Mouse (Mus musculus) right cerebral cortex, postnatal 10 days (tissue): ENCODE measurements around the gene Tcp11x2.

Experiments used
- DNase-seq, 2 experiments: peaks; one replicate each; pipeline ENCODE4 v3.0.0; 2021; ENCODE audit warnings: low spot score in 2 of 2

Tcp11x2 gene

DNA sequence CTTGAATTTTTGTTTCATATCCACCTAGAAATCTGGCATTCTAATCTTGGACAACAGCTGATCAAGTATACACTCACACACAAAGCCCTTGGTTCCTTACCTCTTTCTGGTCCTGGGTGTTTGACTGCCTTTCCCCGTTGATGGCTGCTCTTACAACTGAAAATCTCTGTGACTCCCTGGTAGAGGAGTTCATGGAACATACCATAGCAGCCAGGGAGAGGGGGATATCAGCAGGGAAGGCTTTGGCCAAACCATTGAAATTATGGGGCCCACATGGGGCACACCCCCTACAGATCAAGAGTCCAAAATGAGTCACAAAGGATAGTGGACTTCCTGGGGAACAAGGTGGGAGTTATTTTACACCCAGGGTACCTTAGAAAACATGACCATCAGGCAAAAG is at the start of gene Tcp11x2:
Tcp11x2 (minus strand) TSS at position 158 of the 400 bp plus-strand sequence.
- no peak for DNase-seq

DNA sequence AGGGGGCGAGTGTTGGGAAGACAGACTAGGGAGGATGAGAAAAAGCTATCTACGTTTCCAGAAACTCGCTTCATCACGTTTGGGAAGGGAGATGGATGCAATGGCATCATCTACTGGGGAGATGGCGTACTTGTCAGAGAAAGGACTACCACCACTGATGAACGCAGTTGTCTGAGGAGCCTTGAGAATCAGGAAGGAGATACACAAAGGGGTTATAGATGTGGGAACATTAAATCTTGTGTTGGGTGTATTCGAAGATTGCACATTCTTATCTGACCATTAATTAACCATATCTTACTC is 49.4 kb upstream of the Tcp11x2 start:
- no peak for DNase-seq

DNA sequence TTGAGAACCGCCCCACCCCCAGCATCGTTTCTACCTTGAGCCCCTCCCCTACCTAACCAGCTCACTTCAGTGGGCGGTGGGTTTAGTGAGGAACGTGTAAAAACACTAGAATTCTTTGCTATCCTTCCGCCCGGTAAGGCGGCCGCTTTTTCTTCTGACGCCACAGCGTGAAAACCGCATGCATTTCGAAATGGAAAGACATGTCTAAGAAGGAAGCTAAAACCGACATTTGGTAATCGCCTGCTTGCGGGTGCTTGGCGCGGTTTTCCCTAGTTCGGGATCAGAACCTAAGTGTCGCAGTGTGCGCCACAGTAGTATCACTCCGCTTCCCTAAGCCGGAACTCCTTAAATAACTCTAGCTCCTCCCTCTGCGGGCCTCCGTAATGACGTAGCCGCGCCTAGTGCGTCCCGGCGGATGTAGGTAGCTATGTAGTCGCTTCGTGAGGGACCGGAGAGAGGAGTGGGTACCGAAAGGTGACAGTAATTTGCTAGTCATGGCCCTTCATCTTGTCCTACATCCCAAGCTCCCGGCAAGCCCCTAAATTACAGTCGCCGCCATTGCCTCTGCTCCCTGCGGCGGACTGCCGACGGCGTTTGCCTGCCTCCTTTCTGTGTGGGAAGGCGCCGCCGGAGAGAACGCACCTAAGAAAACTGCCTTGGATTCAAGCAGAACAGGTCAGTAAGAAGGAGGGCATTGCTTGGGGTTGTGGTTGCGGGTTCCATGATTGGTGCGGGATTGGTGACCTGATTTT is 48.9 kb upstream of the Tcp11x2 start, which contains the start of the genes Armcx5 and Gprasp1:
Armcx5 (plus strand) TSS at position 430 of the 752 bp plus-strand sequence.
Gprasp1 (plus strand) TSS at position 430 of the 752 bp plus-strand sequence.
- DNase-seq, result peak; percentile 90 to 92

DNA sequence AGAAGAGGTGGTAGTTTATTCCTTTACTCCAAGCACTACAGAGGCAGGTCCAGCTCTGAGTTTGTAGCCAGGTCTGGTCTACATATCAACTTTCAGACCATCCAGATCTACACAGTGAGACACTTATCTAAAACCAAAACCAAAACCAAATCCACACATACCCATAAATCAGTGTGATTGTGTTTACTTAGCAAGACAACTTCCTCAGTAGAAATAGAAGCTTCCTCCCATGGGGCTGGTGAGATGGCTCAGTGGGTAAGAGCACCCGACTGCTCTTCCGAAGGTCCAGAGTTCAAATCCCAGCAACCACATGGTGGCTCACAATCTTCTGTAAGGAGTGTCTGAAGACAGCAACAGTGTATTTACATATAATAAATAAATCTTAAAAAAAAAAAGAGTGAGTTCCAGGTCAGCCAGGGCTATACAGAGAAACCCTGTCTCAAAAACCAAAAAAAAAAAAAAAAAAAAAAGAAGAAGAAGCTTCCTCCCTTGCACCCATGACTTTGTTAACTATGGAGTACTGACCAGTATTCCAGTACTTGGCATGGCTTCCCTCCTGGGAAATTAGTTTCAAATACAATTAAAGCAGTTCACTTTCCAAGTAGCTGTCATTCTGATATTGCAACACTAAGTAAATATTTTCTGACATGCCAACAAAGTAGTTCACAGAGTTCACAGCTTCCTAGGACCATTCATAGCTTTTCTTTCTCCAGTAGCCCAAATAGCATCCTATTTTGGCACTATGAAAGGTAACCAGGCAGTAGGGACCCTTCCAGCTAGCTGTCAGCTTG is 45.3 kb upstream of the Tcp11x2 start:
- no peak for DNase-seq

DNA sequence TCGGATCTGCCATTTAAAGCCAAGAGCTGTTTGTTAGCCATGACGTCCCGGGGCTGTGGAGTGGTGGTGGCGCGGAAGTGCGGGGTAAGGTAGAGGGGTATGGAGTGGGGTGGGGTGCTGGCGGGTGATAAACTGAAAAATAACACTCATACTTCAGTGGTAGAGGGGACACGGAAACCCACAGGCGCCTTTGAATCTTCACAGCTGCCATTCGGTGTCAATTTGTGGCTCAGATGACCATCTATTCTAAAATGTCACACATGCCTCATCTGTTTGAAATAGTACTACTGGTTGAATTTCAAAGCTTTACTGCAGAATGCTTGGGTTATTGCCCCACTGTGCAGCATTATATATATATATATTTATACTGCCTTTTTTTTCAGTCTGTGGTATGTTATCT is 31.6 kb upstream of the Tcp11x2 start, which contains the start of gene Tmsb15a:
Tmsb15a (minus strand) TSS at position 101 of the 400 bp plus-strand sequence.
- DNase-seq, result no peak

- no peak for DNase-seq
Observed at GRCm38 (mm10) chrX:135712845-135713244, 19.3 kb upstream of the Tcp11x2 start.

- DNase-seq, result no peak
Observed at GRCm38 (mm10) chrX:135704349-135704748, 10.8 kb upstream of the Tcp11x2 start.

GRCm38 (mm10) chrX:135703111-135703510 is 9.5 kb upstream of the Tcp11x2 start:
- no peak for DNase-seq

DNA sequence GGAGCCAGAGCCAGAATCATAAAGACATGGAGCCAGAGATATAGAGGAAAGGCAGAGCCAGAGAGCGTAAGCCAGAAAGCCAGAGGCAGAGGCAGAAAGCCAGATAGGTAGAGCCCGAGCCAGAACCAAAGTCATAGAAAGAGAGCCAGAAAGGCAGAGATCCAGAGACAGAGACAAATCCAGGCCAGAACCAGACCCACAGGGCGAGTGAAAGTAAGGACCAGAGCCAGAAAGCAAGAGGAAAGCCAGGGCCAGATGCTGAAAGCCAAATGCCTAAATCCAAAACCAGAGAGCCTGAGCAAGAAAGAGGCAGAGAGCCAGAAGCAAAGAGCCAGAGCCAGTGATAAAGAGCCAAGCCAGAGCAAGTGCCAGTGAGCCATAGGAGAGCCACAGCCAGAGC is 5.8 kb downstream of the Tcp11x2 start:
- no peak for DNase-seq

DNA sequence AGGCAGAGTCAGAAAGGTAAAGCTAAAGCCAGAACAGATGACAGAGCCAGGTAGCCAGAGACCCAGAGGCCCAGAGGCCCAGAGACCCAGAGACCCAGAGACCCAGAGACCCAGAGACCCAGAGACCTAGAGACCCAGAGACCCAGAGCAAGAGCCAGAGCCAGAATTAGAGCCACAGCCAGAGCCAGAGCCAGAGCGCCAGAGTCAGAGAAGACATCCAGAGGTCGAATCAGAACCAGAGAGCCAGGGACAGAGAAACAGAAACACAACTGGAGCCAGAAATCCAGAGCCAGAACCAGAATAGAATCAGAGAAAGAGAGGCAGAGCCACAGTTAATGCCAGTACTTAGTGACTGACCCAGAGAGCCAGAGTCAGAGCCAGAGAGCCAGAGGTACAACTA is 11.7 kb downstream of the Tcp11x2 start:
- DNase-seq, result no peak

- DNase-seq, result peak; percentile 27 to 68
Observed at GRCm38 (mm10) chrX:135652173-135652772, 41.3 kb downstream of the Tcp11x2 start.

- no peak for DNase-seq
Observed at GRCm38 (mm10) chrX:135627605-135628004, 66.0 kb downstream of the Tcp11x2 start, which contains the start of gene Prame. Prame (minus strand) TSS chrX:135627705.
